In the genomic region with DNA sequence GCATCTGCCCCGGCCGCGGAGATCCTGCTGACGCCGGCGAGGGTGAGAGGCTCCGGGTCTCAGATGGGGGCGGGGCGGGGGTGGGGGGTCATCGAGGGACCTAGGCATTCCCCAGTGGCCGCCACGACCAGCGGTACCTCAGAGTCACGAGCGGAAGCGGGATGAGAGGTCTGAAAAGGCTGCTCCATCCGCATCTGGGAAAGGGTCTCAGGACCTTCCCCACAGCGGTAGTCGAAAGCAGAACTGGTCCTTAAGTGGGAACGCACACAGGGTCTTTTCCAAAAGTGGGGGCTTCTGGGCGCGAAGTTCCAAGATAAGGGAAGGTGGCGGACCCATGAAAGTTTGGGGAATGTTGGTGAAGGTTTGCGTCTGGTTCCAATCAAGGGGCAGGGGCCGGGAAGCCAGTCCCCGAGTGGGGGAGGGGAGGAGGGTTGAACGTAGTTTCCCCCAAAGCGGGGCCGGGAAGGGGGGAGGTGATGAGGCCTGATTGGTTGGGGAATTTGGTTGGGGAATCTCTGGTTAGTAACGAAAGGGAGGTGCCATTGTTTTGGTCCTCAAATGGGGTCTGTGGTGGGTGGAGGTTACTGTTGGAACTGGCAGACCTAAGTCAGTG, we compare ENCODE assay signal across 9 mouse cellular contexts. TPM values are rescaled to one million over a fixed set of nuclear protein-coding genes. Genes with fewer than 3 reads are reported as not detected.
DNase-seq lines count a peak whose midpoint lies in the region; ATAC-seq and TF ChIP-seq lines count a peak whose summit lies in the region.
"Had no signal": no experiment of that assay in that cellular context is flagged by ENCODE, and none has a peak within 500 bp of the region (broad histone marks: within the 10 kb centered on the region; RNA-seq: fewer than 3 reads in every experiment).

No protein-coding gene starts in this region.

- H3K9ac ChIP-seq in embryonic facial prominence, embryonic 13.5 days: peak overlapping the region; percentile 86
- H3K9ac ChIP-seq in hindbrain, embryonic 13.5 days: peak overlapping the region; percentile 87
- H3K9ac ChIP-seq in liver, embryonic 13.5 days: peak overlapping the region; percentile 75

- peak overlapping the region; percentile 85 for H3K4me3 ChIP-seq in embryonic facial prominence, embryonic 13.5 days
- H3K4me3 ChIP-seq in hindbrain, embryonic 13.5 days: peak overlapping the region; percentile 76
- H3K4me3 ChIP-seq in liver, embryonic 13.5 days (replicated peaks): peak overlapping the region; percentile 76
- H3K4me3 ChIP-seq in myocyte: peak overlapping the region; percentile 89

- no peak for TF ChIP-seq POLR2A in myocyte (IDR thresholded peaks at IDR 0.05; ENCODE audit: insufficient read length, low read depth)

- peak overlapping the region; percentile 95 for H3K27ac ChIP-seq in embryonic facial prominence, embryonic 13.5 days
- H3K27ac ChIP-seq in hindbrain, embryonic 13.5 days: peak overlapping the region; percentile 89
- peak overlapping the region; percentile 55 for H3K27ac ChIP-seq in liver, embryonic 13.5 days

- DNase-seq in left cerebral cortex, postnatal 14 days (ENCODE audit: low spot score in 2 of 2): peak; percentile 66 to 70
- no peak for DNase-seq in left cerebral cortex, adult 8-10 months (ENCODE audit: low spot score in 2 of 2)
- DNase-seq in adrenal gland, postnatal 14 days: peak; percentile 69
- peak; percentile 5 for DNase-seq in liver, embryonic 13.5 days

- peak; percentile 40 for ATAC-seq in embryonic facial prominence, embryonic 13.5 days (ENCODE audit: insufficient number of reproducible peaks, insufficient read depth, low FRiP score, low TSS enrichment, low read depth)
- ATAC-seq in hindbrain, embryonic 13.5 days (ENCODE audit: low FRiP score): peak; percentile 46
- no peak for ATAC-seq in liver, embryonic 13.5 days (ENCODE audit: low read depth)
- ATAC-seq in megakaryocyte-erythroid progenitor cell, adult 5-6 weeks (replicated peaks; ENCODE audit: low FRiP score, low TSS enrichment, poor library complexity, severe bottlenecking): no peak

- H3K9me3 ChIP-seq in embryonic facial prominence, embryonic 13.5 days: no peaks in the 10 kb centered on the region
- H3K9me3 ChIP-seq in hindbrain, embryonic 13.5 days: no peaks in the 10 kb centered on the region
- H3K9me3 ChIP-seq in liver, embryonic 13.5 days (replicated peaks): no peaks in the 10 kb centered on the region

- intact Hi-C loops in left cerebral cortex, postnatal 14 days (cut with DNase I): loop anchor here (2.0 kb wide), 3 partner anchors 24 to 42 kb away; no protein-coding TSS in a partner anchor

- H3ac ChIP-seq in myocyte (ENCODE audit: control insufficient read depth, insufficient read length): peak overlapping the region; percentile 18

- H3K27me3 ChIP-seq in embryonic facial prominence, embryonic 13.5 days: no peaks in the 10 kb centered on the region
- H3K27me3 ChIP-seq in hindbrain, embryonic 13.5 days: no peaks in the 10 kb centered on the region
- H3K27me3 ChIP-seq in liver, embryonic 13.5 days: no peaks in the 10 kb centered on the region
- no peaks in the 10 kb centered on the region for H3K27me3 ChIP-seq in myocyte (ENCODE audit: control insufficient read depth, insufficient read depth, insufficient read length)

- H3K4me1 ChIP-seq in embryonic facial prominence, embryonic 13.5 days: peaks cover 48% of the 10 kb centered on the region
- peaks cover 52% of the 10 kb centered on the region for H3K4me1 ChIP-seq in hindbrain, embryonic 13.5 days (replicated peaks)
- peaks cover 56% of the 10 kb centered on the region for H3K4me1 ChIP-seq in liver, embryonic 13.5 days (replicated peaks)

- H3K36me3 ChIP-seq in embryonic facial prominence, embryonic 13.5 days: no peaks in the 10 kb centered on the region
- no peaks in the 10 kb centered on the region for H3K36me3 ChIP-seq in hindbrain, embryonic 13.5 days
- H3K36me3 ChIP-seq in liver, embryonic 13.5 days: no peaks in the 10 kb centered on the region
- no peaks in the 10 kb centered on the region for H3K36me3 ChIP-seq in myocyte (ENCODE audit: control insufficient read depth, insufficient read depth)

- peak overlapping the region; percentile 82 for H3K4me2 ChIP-seq in embryonic facial prominence, embryonic 13.5 days
- H3K4me2 ChIP-seq in hindbrain, embryonic 13.5 days: peak overlapping the region; percentile 71
- H3K4me2 ChIP-seq in liver, embryonic 13.5 days: peak overlapping the region; percentile 91
- H3K4me2 ChIP-seq in myocyte (ENCODE audit: low read depth): peak overlapping the region; percentile 95

- H3K79me2 ChIP-seq in myocyte (ENCODE audit: control insufficient read depth, insufficient read depth): peaks cover 6% of the 10 kb centered on the region

- under 1% methylated on average over 30 of the region's 30 CpGs for WGBS in embryonic facial prominence, embryonic 13.5 days
- WGBS in hindbrain, embryonic 13.5 days: under 1% methylated on average over 30 of the region's 30 CpGs
- 0% methylated on average over 30 of the region's 30 CpGs for WGBS in liver, embryonic 13.5 days (ENCODE audit: insufficient replicate concordance)

TF ChIP-seq in myocyte, 11 proteins besides CTCF, POLR2A, EP300 and RAD21:
- TF ChIP-seq SRF (IDR thresholded peaks at IDR 0.05; ENCODE audit: control insufficient read depth, insufficient read length, low read depth) (no peak), REST (IDR thresholded peaks at IDR 0.05; ENCODE audit: insufficient read depth, insufficient read length) (no peak), E2F4 (IDR thresholded peaks at IDR 0.05; ENCODE audit: insufficient read depth) (no peak), MAX (IDR thresholded peaks at IDR 0.05; ENCODE audit: low read depth) (no peak), MYOG (IDR thresholded peaks at IDR 0.05; ENCODE audit: control insufficient read depth in 1 of 3, insufficient read depth in 1 of 3, insufficient read length in 2 of 3, low read depth in 2 of 3) (no peak), TCF3 (IDR thresholded peaks at IDR 0.05; ENCODE audit: insufficient read length, low read depth) (no peak), POLR2AphosphoS2 (IDR thresholded peaks at IDR 0.05; ENCODE audit: insufficient read length, low read depth) (no peak), CEBPB (IDR thresholded peaks at IDR 0.05; ENCODE audit: insufficient read depth, poor library complexity, severe bottlenecking) (no peak), MYOD1 (IDR thresholded peaks at IDR 0.05; ENCODE audit: control insufficient read depth in 1 of 3, insufficient read length in 2 of 3, low read depth in 2 of 3) (no peak), USF1 (IDR thresholded peaks at IDR 0.05; ENCODE audit: low read depth) (no peak), TCF12 (IDR thresholded peaks at IDR 0.05; ENCODE audit: insufficient read depth, poor library complexity, severe bottlenecking) (no peak)
TF ChIP-seq in myocyte: peak in this region for 0.

RNA-seq across cellular contexts. Expression of a gene that starts 0.8 kb away (rescaled TPM):
- 100 to 1,000 TPM; 521 to 559 TPM for total RNA-seq in left cerebral cortex, postnatal 14 days (2021)
- total RNA-seq in left cerebral cortex, adult 8-10 months (2022): 100 to 1,000 TPM; 764 to 823 (median 782) TPM
- total RNA-seq in adrenal gland, postnatal 14 days (2021): 329 and 361 TPM in 2 replicates
- polyA plus RNA-seq in embryonic facial prominence, embryonic 13.5 days (2015; fragmentation: Nextera tagmentation; extraction: Ambion mirVana): 282 and 288 TPM in 2 replicates
- 166 and 167 TPM in 2 replicates for polyA plus RNA-seq in hindbrain, embryonic 13.5 days (2015; fragmentation: Nextera tagmentation; extraction: Ambion mirVana)
- polyA plus RNA-seq in liver, embryonic 13.5 days (2015; fragmentation: Nextera tagmentation; extraction: Ambion mirVana): 38.3 and 39.7 TPM in 2 replicates
- polyA plus RNA-seq in myocyte (2012; fragmentation: generic; extraction: Trizol): 86.6 TPM
- total RNA-seq in megakaryocyte-erythroid progenitor cell, adult 5-6 weeks (2014; fragmentation: Nextera tagmentation): 10.8 and 12.3 TPM in 2 replicates
- total RNA-seq in megakaryocyte-erythroid progenitor cell, adult 5-6 weeks (2017): 17.6 and 23.6 TPM in 2 replicates

RNA-seq across cellular contexts. Expression of a gene that starts 33.4 kb away (rescaled TPM):
- 1 to 10 TPM; 7.8 to 9.6 TPM for total RNA-seq in left cerebral cortex, postnatal 14 days (2021)
- 1 to 10 TPM; 5.6 to 9.6 (median 6.3) TPM for total RNA-seq in left cerebral cortex, adult 8-10 months (2022)
- total RNA-seq in adrenal gland, postnatal 14 days (2021): 0.15 TPM in 1 of 2 replicates, not detected in the other
- 0.39 and 0.50 TPM in 2 replicates for polyA plus RNA-seq in embryonic facial prominence, embryonic 13.5 days (2015; fragmentation: Nextera tagmentation; extraction: Ambion mirVana)
- 3.5 and 3.6 TPM in 2 replicates for polyA plus RNA-seq in hindbrain, embryonic 13.5 days (2015; fragmentation: Nextera tagmentation; extraction: Ambion mirVana)
- not detected in 2 replicates for polyA plus RNA-seq in liver, embryonic 13.5 days (2015; fragmentation: Nextera tagmentation; extraction: Ambion mirVana)
- not detected for polyA plus RNA-seq in myocyte (2012; fragmentation: generic; extraction: Trizol)
- total RNA-seq in megakaryocyte-erythroid progenitor cell, adult 5-6 weeks (2014; fragmentation: Nextera tagmentation): not detected in 2 replicates
- not detected in 2 replicates for total RNA-seq in megakaryocyte-erythroid progenitor cell, adult 5-6 weeks (2017)
- total RNA-seq: common myeloid progenitor, adult 5-6 weeks had no signal

Comparison
In these comparisons a context has a peak if more than half of its experiments do, and no peak if none do; other contexts are left out.
1. DNase-seq: peak in left cerebral cortex, postnatal 14 days (2 of 2), adrenal gland, postnatal 14 days (single experiment) and liver, embryonic 13.5 days (single experiment); none in left cerebral cortex, adult 8-10 months (0 of 2).
2. ATAC-seq: peak in embryonic facial prominence, embryonic 13.5 days (single experiment) and hindbrain, embryonic 13.5 days (single experiment); none in liver, embryonic 13.5 days (single experiment) and megakaryocyte-erythroid progenitor cell, adult 5-6 weeks (single experiment).
3. RNA of a gene that starts 0.8 kb away (total RNA-seq): 764 to 823 TPM in left cerebral cortex, adult 8-10 months, 521 to 559 TPM in left cerebral cortex, postnatal 14 days and 329 to 361 TPM in adrenal gland, postnatal 14 days; 10.8 to 23.6 TPM in megakaryocyte-erythroid progenitor cell, adult 5-6 weeks; every median in the first group is over 10 times any median in the second.
4. Peak in every context shown above with its lines, with median percentiles within 50 percentile points of each other: H3K27ac ChIP-seq, H3K4me2 ChIP-seq, H3K4me3 ChIP-seq and H3K9ac ChIP-seq.